Mouse (Mus musculus) layer of hippocampus, postnatal 10 days (tissue): Measurements from ENCODE around the gene Ceacam9. TPM values are rescaled to one million over a fixed set of nuclear protein-coding genes. Genes with fewer than 3 reads are reported as not detected.

Experiments
- DNase-seq, 2 experiments: peaks; one replicate each; pipeline ENCODE4 v3.0.0; 2021; ENCODE audit warnings: low spot score in 2 of 2
- total RNA-seq, 2 experiments: library from RNA; stranded (reverse); gene quantifications; 2 replicates each; pipeline ENCODE4 v1.2.3; 2021

Gene Ceacam9
- total RNA-seq, 2 experiments from 2014 or later: not detected

DNA sequence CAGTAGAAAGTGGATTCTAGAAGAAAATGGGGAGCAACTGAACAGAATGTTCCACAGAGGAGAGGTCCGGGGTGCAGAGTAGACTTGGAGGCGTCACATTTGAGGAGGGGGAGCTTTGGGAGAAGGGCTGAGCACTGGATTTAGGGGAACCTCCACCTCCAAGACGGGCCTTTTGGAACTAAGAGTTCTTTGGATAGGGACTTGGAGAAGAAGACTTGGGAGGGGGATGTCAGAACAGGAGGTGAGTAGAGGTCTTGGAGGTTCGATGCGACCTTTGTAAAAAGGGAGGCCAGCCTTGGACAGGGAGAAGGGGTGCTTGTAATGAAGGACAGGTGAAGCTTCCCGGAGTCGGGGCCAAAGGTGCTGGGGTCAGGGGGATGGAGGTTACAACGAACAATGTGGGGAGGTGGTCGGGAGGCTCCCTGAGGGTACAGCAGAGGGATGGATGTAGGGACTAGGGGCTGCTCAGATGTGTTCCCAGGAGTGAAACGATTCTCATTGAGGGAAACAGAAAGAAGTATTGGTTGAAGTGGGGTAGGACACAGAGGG lies 17.4 kb downstream of the Ceacam9 start:
- DNase-seq: no peak

DNA sequence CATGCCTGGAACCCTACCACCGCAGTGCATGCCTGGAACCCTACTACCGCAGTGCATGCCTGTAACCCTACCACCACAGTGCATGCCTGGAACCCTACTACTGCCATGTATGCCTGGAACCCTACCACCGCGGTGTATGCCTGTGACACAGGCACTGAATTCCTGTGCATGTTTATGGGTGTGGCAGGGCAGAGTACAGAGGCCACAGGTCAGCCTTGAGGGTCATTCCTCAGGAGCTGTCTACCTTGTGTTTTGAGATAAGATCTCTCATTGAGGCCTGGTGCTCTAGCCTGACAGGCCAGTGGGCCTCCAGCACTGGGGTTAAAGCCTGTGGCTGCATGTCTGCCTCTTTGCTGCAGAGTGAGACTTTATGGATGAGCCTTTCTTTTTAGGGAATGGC lies 23.6 kb downstream of the Ceacam9 start:
- DNase-seq: no peak

DNA sequence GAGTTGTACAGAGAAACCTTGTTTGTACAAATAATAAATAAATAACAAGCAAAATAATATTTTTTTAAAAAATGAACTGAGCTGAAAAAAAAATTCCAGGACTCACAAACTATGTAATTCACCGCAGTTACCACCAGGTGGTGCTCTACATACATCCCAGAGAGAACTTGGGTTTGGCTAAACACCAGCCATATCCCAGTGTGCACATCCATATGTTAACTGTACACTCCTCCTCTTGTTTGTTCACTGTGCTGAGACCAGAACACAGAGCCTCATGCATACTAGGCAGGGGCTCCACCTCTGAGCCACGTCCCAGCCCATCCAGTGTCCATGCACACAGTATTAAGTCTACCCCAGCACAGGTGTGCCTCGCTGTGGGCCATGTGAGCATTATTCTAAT lies 24.4 kb downstream of the Ceacam9 start:
- peak; percentile 48 for DNase-seq

DNA sequence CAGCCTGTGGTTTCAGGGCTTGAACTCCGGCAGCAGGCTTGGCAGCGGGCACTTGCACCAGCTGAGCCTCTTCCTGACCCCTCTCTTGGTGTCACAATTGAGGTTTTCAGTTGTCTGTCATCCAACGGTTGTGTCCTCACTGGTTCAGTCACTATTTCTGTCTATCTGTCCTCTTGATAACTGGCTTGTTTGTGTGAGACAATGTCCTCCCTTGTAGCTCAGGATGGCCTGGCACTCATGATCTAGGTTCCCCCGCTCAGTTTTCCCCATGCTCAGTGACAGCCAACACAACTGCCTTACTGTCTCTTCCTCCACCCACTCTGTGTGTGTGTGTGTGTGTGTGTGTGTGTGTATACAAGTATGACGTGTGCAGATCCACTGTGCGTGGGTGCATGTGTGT lies 25.9 kb downstream of the Ceacam9 start:
- DNase-seq: no peak

DNA sequence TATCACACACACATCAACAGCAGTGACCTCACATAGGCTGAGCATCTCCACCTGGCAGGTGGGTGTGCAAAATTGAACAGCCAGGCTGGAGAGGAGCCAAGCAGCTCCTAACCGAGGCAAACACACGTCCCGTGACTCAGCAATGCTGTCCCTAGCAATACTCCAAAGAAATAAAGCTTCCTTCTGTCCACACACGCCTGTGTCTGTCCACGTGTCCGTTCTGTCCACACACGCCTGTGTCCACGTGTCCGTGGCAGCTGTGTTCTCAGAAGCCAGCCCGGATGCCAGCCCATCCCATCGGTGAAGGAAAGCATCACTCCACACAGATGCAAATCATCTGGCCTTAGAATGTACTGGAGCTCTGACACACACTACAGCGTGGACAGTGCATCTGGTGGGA lies 30.3 kb downstream of the Ceacam9 start:
- no peak for DNase-seq

DNA sequence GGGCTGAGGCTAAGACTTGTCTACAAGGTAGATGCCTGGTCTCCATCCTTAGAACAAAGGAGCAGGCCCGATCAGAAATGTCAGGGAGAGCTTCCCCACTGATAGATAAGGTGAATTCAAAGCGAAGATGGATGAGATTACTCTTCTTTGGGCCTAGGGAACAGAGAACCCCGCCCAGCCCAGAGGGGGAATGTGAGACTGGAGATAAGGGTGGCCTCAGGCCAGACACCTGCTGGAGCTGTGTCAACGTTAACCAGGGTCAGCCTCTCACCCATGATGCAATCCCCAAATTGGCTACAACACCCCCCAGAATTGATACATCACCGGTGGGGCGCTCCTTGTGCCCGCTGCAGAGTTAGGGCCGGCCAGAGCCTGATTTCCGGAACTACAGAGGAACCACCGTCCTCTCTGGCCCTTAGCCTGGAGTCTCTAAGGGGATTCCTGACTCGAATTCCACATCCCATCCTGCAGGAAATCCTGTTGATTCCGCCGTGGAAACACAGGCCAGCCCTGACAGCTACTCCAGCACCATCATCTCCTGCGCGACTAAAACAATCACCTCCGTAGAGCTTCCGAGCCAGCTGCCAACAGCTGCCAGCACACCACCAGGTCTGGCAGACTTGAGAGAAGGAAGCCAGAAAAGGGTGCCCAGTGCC lies 33.8 kb downstream of the Ceacam9 start:
- no peak for DNase-seq

DNA sequence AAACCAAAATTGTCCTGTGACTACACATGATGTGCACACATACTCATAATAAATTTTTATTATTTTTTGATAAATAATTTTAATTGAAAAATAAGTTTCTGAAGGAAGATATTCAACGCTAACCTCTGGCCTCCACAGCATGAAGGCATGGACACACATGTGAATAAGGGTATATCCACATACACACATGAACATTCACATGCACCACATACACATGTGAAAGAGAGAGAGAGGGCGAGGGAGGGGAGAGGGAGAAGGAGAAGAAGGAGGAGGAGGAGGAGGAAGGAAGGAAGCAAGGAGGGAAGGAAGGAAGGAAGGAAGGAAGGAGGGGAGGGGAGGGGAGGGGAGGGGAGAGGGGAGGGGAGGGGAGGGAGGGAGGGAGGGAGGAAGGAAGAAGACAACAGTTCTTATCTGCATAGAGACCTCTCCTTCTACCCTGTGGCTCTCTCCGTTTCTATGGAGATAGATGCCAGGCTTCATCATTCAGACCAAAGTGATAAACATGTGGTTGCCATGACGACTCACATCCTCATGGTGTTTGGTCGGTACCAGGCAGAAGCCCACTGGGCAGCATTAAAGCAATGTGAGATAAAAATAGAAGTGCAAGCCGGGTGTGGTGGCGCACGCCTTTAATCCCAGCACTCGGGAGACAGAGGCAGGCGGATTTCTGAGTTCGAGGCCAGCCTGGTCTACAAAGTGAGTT lies 37.3 kb downstream of the Ceacam9 start:
- DNase-seq: no peak

DNA sequence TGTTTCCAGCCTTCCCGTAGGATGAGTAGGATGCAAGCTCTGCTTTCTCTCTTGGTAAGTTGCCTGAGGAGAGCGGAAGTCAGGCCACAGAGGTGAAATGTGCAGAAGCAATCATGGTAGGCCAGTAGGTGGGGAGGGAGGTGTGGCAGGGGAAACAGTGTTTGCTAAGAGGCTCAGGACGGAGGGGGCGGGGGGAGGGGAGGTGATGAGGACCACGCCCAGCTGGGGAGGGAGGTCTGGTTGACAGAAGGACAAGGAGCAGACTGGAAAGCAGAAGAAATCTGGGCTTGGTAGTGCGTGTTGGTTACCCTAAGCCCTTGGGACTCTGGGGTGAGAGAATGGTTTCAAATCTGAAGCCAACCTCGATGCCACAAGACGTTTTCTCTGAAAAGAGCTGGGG lies 38.6 kb downstream of the Ceacam9 start:
- no peak for DNase-seq

DNA sequence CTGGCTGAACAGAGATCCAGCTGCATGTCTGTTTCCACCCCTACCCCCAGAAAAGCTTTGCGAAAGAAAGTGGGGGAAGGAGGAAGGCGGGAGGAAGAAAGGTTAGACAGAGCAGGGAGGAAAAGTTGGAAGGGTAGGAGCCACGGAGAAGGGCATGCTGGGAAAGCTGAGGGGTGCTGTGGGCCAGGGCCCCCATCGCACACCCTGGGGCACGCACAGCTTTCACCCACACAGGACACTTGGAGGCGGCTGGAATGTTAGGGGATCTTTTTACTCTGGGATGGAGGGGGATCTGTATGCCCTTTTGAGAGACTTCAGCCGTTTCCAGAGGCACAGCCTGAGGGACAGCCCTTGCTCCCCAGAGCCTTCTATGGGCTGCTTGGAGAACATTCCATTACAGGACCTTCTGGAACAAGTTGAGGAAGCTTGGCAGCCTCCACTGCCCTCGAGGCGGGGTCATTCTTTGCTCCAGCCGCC lies 39.3 kb downstream of the Ceacam9 start:
- DNase-seq: no peak

DNA sequence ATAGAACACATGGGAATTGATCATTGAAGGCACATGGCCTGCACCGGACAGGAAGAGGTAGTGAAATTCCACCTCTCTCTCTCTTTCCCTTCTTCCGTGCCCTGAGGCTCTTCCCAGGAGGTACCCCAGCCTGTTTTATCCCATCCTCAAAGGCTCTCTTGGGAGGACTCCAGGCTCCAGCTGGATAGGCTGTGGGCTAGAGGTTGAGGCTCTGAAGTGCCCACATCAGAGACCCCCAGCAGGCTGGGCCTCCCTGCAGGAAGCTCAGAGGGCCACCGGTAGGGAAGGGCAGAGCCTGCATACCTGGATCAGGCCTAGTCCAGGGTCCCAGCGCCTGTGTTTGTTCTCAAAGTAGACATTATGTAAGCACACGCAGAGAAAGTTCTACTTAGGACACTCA lies 39.9 kb downstream of the Ceacam9 start:
- no peak for DNase-seq

DNA sequence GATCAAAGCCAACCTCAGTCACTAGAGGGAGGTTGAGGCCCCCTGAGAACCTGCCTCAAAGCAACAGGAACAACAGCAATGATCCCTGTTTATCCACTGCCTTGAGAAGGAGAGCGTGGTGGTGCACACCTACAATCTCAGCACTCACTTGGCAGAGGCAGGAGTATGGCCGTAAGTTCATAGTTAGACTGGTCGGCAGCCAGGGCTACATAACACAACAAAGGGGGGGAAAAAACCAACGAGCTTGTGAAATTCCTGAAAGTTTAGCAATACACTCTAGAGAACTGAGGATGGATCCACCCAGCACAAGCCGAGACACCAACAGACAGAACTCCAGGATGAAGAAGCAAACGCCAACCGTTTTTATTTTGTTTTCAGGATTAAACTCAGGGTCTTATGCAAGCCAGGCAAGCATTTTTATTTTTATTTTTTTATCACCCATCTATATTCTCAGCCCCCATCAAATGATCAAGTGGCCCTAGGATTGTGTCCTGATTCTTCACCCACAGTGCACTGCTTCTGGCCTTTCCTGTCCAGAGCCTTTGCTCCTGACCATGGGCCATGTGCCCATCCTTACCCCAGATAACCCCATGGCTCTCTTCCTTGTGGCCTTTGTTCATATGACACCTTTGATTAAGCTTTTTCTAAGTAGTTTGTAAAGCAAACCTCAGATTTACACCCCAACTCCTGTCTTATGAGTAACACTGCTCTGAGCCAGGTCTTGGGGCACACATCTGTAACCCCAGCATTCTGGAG lies 41.9 kb downstream of the Ceacam9 start:
- DNase-seq: no peak

DNA sequence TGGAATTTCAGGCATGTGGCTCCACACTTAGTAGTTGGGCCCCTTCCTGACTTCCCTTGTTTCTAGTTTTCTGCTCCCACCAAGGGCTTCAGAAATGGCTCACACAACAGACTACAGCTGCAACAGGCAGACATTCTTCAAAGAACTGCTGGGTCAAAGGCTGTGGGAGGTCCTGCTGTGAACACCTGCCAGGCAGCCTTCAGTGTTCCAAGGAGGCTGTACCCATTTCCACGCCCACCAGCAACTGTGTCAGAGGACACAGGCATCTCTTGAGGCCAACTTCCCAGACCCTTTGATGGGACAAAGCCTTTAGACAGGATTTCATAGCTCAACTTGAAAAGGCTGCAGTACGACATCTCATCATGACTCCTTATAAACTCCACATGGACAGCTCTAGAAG lies 44.7 kb downstream of the Ceacam9 start:
- no peak for DNase-seq

Other genes with a start within 250 kb of the Ceacam9 start
- 10 to 100 TPM; 20.8 to 23.8 TPM for gene Npas1, start 244.2 kb upstream of the Ceacam9 start, total RNA-seq
- 100 to 1,000 TPM; 140 TPM for gene Arhgap35, start 106.9 kb upstream of the Ceacam9 start, total RNA-seq
- not detected for gene Ceacam15, start 46.2 kb upstream of the Ceacam9 start, total RNA-seq
- 100 to 1,000 TPM; 348 to 366 TPM for gene Ap2s1, start 16.5 kb downstream of the Ceacam9 start, total RNA-seq
- gene Slc1a5, start 59.4 kb downstream of the Ceacam9 start, total RNA-seq: 1 to 10 TPM; 4.0 to 4.6 TPM
- 100 to 1,000 TPM; 260 to 286 TPM for gene Strn4, start 94.0 kb downstream of the Ceacam9 start, total RNA-seq
- gene Fkrp, start 94.8 kb downstream of the Ceacam9 start, total RNA-seq: 10 to 100 TPM; 42.2 to 45.0 TPM
- 1 to 10 TPM; 7.5 to 9.9 TPM for gene Prkd2, start 121.0 kb downstream of the Ceacam9 start, total RNA-seq
- gene Dact3, start 153.4 kb downstream of the Ceacam9 start, total RNA-seq: 10 to 100 TPM; 95.0 to 96.3 TPM
- 1 to 10 TPM in 1 of 2 experiments, under 1 TPM in 1; 0.94 to 1.3 TPM for gene Gng8, start 169.9 kb downstream of the Ceacam9 start, total RNA-seq
- gene Ptgir, start 184.6 kb downstream of the Ceacam9 start, total RNA-seq: not detected
- gene Calm3, start 202.2 kb downstream of the Ceacam9 start, total RNA-seq: 1,000 to 10,000 TPM; 2,090 to 2,190 TPM
- gene Pnmal2, start 222.8 kb downstream of the Ceacam9 start, total RNA-seq: 100 to 1,000 TPM; 229 to 232 TPM
- 10 to 100 TPM; 59.8 to 62.2 TPM for gene Pnmal1, start 237.8 kb downstream of the Ceacam9 start, total RNA-seq